Mouse (Mus musculus) v-Abl transformed pro-B cells (cell line): ENCODE results near the gene Vmn1r125.
"Not testable (repeated sequence)": the region's sequence is repeated elsewhere in the genome, so short reads cannot be mapped to it uniquely, and the experiment has no call there.

Experiments used
- in situ Hi-C, 2 experiments: fragments of 400-800 bp; cut with MboI; formaldehyde crosslinking; loops; one replicate each; pipeline ENCODE4 v1.15.1; 2025; ENCODE audit not compliant: unreplicated experiment in 2 of 2

Gene Vmn1r125

DNA sequence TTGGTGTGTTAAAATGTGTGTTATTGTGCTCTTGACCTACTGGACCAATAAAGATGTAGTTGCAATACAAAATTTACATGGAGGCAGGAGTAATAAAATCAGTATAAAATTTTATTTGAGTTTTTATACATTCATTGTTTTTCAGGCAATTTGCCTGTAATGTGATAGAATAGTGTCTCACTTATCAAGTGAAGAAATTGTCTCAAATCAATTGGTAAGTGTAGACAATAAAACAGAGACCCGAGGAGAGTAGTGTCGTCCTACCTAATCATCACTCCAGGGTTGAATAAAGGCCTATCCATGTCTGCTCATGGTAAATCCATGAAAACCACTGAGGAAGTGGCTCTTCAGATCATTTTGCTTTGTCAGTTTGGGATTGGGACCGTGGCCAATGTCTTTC is at the start of gene Vmn1r125:
Gene Vmn1r125, plus strand, starts transcription at position 301 of the 400 bp plus-strand sequence.
- in situ Hi-C loops, result not testable (repeated sequence)

DNA sequence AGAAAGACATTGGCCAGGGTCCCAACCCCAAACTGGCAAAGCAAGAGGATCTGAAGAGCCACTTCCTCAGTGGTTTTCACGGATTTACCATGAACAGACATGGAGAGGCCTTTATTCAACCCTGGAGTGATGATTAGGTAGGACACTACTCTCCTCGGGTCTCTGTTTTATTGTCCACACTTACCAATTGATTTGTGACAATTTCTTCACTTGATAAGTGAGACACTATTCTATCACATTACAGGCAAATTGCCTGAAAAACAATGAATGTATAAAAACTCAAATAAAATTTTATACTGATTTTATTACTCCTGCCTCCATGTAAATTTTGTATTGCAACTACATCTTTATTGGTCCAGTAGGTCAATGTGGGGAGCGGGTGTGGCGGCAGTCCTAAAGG is 11.5 kb upstream of the Vmn1r125 start, which contains the start of gene Vmn1r124:
Gene Vmn1r124, minus strand, starts transcription at position 101 of the 400 bp plus-strand sequence.
- in situ Hi-C loops, result not testable (repeated sequence)

DNA sequence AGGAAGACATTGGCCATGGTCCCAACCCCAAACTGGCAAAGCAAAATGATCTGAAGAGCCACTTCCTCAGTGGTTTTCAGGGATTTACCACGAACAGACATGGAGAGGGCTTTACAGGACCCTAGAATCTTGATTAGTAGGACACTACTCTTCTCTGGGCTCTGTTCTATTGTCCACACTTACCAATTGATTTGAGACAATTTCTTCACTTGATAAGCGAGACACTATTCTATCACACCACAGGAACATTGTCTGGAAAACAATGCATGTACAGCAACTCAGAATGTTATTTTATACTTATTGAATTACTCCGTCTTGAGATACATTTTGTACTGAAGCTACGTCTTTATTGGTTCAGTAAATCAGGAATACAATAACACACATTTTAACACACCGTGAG is 29.4 kb downstream of the Vmn1r125 start, which contains the start of gene Vmn1r126:
Gene Vmn1r126, minus strand, starts transcription at position 101 of the 400 bp plus-strand sequence.
- in situ Hi-C loops, result not testable (repeated sequence)

DNA sequence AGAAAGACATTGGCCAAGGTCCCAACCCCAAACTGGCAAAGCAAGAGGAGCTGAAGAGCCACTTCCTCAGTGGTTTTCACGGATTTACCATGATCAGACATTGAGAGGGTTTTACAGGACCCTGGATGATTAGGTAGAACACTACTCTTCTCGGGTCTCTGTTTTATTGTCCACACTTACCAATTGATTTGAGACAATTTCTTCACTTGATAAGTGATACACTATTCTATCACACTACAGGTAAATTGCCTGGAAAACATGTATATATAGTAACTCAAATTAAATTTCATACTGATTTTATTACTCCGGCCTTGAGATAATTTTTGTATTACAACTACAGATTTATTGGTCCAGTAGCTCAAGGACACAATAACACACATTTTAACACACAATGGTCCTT is 47.8 kb downstream of the Vmn1r125 start, which contains the start of gene Vmn1r127:
Gene Vmn1r127, minus strand, starts transcription at position 101 of the 400 bp plus-strand sequence.
- in situ Hi-C loops, result not testable (repeated sequence)
